Mouse (Mus musculus): ENCODE measurements around the gene Mboat7. TPM values are rescaled to one million over a fixed set of nuclear protein-coding genes. Genes with fewer than 3 reads are reported as not detected.
"Not testable (repeated sequence)": the region's sequence is repeated elsewhere in the genome, so short reads cannot be mapped to it uniquely, and the experiment has no call there.

The Mboat7 gene
- total and polyA plus RNA-seq, 2 experiments = 15.9 to 58.3 TPM

DNA sequence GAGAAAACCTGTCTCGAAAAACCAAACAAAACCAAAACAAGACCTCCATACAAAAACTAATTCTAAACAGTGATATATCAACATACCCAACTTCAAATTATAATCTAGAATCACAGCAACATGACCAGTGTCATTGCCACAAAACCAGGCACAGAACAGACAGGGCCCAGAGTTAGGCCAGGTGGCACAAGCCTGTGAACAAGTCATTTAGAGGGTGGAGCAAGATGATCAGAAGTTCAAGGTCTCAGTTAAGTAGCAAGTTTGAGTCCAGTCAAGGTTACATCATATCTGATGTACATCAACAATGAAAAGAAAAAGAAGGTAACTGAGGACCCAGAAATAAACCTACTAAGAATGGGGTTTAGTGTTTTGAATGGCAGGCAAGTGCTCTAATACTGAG lies 15.7 kb upstream of the Mboat7 start:
- no peaks in the 10 kb centered on the region; the same call in 1 of the 2 replicates for H3K79me2 ChIP-seq (ENCODE audit: control insufficient read depth, insufficient read depth, low read length)
- H3K4me1 ChIP-seq (ENCODE audit: control insufficient read depth, insufficient read depth, low read length) = peaks cover 2% of the 10 kb centered on the region; the same call in 1 of the 2 replicates
- DNase-seq (ENCODE audit: extremely low read depth, low read depth, low spot score) = no peak
- TF ChIP-seq CTCF (IDR thresholded peaks at IDR 0.05; ENCODE audit: low read depth, low read length) (no peak), POLR2A (IDR thresholded peaks at IDR 0.05; ENCODE audit: extremely low read depth, insufficient read depth, low read length) (no peak)
- H3K27ac ChIP-seq (replicated peaks; ENCODE audit: insufficient read depth, low read depth, low read length) = no peak overlapping the region
- H3K4me3 ChIP-seq (ENCODE audit: insufficient read depth, low read depth, low read length) = no peak overlapping the region
- H3K9ac ChIP-seq (ENCODE audit: low read depth, low read length) = no peak overlapping the region
- H3K27me3 ChIP-seq (ENCODE audit: control insufficient read depth, insufficient read depth, low read length) = no peaks in the 10 kb centered on the region
- peaks cover 23% of the 10 kb centered on the region for H3K36me3 ChIP-seq (ENCODE audit: control insufficient read depth, insufficient read depth, low read length)
- 80% methylated on average over 1 of the region's 1 CpGs for WGBS

- H3K36me3 ChIP-seq (ENCODE audit: control insufficient read depth, insufficient read depth, low read length) = peaks cover 23% of the 10 kb centered on the region
- not testable (repeated sequence) for H3K79me2 ChIP-seq (ENCODE audit: control insufficient read depth, insufficient read depth, low read length); H3K9ac ChIP-seq (ENCODE audit: low read depth, low read length); DNase-seq (ENCODE audit: extremely low read depth, low read depth, low spot score); H3K27ac ChIP-seq (replicated peaks; ENCODE audit: insufficient read depth, low read depth, low read length); H3K27me3 ChIP-seq (ENCODE audit: control insufficient read depth, insufficient read depth, low read length); H3K4me1 ChIP-seq (ENCODE audit: control insufficient read depth, insufficient read depth, low read length); H3K4me3 ChIP-seq (ENCODE audit: insufficient read depth, low read depth, low read length)
- WGBS = 62% methylated on average over 5 of the region's 5 CpGs
Observed at GRCm38 (mm10) chr7:3708447-3708980, 15.2 kb upstream of the Mboat7 start.

DNA sequence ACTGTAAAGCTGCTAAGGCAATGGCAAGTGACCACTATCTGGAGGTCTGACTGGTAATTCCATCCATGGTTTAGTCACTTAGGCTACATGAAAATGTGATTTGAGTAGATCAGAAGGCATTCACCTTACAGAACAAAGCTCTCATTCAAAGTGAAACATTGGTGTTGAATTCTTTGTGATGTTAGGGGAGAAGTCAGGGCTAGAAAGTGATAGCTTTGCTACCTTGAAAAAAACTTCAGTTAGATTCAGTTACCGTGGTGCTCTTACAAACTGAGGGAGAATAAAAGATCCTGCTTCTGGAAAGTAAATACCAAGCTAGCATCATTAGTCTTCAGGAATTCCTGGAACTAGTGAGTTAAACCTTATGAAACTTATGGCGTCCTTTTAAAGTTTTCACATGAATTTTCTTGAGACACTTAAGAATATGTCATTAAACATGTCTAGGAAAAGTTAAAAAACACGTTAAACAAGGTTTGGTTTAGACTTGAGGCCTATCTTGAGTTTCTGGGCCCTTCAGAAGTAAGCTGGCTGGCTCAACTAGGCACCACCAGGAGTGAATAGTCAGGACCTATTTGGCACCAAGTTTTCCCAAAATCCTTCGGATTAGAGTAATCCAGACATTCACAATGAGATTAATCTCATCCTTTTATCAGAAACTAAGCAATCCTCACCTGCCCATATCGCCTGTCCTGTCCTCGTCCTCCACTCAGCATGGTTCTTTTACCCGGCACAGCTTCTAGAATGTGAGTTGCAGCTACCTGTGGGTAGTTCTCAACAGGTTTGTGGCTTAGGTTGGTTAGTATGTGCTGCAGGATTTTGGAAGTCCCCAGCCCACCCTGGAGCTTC lies 14.5 kb upstream of the Mboat7 start:
- Histone ChIP-seq H3K4me3 (ENCODE audit: insufficient read depth, low read depth, low read length) (no peak overlapping the region), H3K27me3 (ENCODE audit: control insufficient read depth, insufficient read depth, low read length) (no peaks in the 10 kb centered on the region), H3K9ac (ENCODE audit: low read depth, low read length) (no peak overlapping the region), H3K27ac (replicated peaks; ENCODE audit: insufficient read depth, low read depth, low read length) (no peak overlapping the region), H3K79me2 (ENCODE audit: control insufficient read depth, insufficient read depth, low read length) (no peaks in the 10 kb centered on the region; the same call in 1 of the 2 replicates), H3K36me3 (ENCODE audit: control insufficient read depth, insufficient read depth, low read length) (peaks cover 23% of the 10 kb centered on the region), H3K4me1 (ENCODE audit: control insufficient read depth, insufficient read depth, low read length) (peaks cover 2% of the 10 kb centered on the region; the same call in 1 of the 2 replicates)
- DNase-seq (ENCODE audit: extremely low read depth, low read depth, low spot score) = no peak
- WGBS = 79% methylated on average over 7 of the region's 7 CpGs
- no peak for TF ChIP-seq POLR2A (IDR thresholded peaks at IDR 0.05; ENCODE audit: extremely low read depth, insufficient read depth, low read length)
- no peak for TF ChIP-seq CTCF (IDR thresholded peaks at IDR 0.05; ENCODE audit: low read depth, low read length)

- TF ChIP-seq POLR2A (IDR thresholded peaks at IDR 0.05; ENCODE audit: extremely low read depth, insufficient read depth, low read length) (no peak), CTCF (IDR thresholded peaks at IDR 0.05; ENCODE audit: low read depth, low read length) (no peak)
- Histone ChIP-seq H3K27ac (replicated peaks; ENCODE audit: insufficient read depth, low read depth, low read length) (no peak overlapping the region), H3K4me1 (ENCODE audit: control insufficient read depth, insufficient read depth, low read length) (peaks cover 2% of the 10 kb centered on the region; the same call in 1 of the 2 replicates), H3K4me3 (ENCODE audit: insufficient read depth, low read depth, low read length) (no peak overlapping the region), H3K79me2 (ENCODE audit: control insufficient read depth, insufficient read depth, low read length) (no peaks in the 10 kb centered on the region; the same call in 1 of the 2 replicates), H3K27me3 (ENCODE audit: control insufficient read depth, insufficient read depth, low read length) (no peaks in the 10 kb centered on the region), H3K36me3 (ENCODE audit: control insufficient read depth, insufficient read depth, low read length) (peaks cover 23% of the 10 kb centered on the region), H3K9ac (ENCODE audit: low read depth, low read length) (no peak overlapping the region)
- WGBS = 73% methylated on average over 4 of the region's 4 CpGs
- peak; percentile 59 for DNase-seq (ENCODE audit: extremely low read depth, low read depth, low spot score)
Observed at GRCm38 (mm10) chr7:3707027-3707426, 13.7 kb upstream of the Mboat7 start.

DNA sequence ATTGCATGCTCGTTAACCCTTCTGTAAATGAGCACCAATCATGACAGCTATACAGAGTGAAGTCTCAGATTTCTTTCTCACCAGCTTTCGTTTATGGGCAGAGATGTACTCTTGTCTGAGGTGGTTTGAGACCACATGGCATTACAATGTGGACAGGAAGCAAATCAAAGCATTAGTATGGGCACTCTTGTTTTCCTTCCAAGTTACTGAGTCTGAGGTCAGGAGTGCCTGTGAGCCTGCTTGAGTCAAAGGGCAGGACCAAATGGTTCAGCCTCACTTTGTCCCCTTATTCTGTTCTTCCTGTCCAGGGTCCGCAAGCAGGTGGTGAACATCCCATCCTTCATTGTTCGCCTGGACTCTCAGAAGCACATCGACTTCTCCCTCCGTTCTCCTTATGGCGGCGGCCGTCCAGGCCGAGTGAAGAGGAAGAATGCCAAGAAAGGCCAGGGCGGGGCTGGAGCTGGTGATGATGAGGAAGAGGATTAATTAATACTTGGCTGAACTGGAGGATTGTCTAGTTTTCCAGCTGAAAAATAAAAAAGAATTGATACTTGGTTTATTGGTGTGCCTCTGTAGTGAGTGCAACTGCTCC lies 13.1 kb upstream of the Mboat7 start:
- H3K79me2 ChIP-seq (ENCODE audit: control insufficient read depth, insufficient read depth, low read length) = no peaks in the 10 kb centered on the region; the same call in 1 of the 2 replicates
- peaks cover 2% of the 10 kb centered on the region; the same call in 1 of the 2 replicates for H3K4me1 ChIP-seq (ENCODE audit: control insufficient read depth, insufficient read depth, low read length)
- no peak for DNase-seq (ENCODE audit: extremely low read depth, low read depth, low spot score)
- 70% methylated on average over 11 of the region's 11 CpGs for WGBS
- H3K9ac ChIP-seq (ENCODE audit: low read depth, low read length) = no peak overlapping the region
- no peak overlapping the region for H3K4me3 ChIP-seq (ENCODE audit: insufficient read depth, low read depth, low read length)
- no peaks in the 10 kb centered on the region for H3K27me3 ChIP-seq (ENCODE audit: control insufficient read depth, insufficient read depth, low read length)
- no peak for TF ChIP-seq CTCF (IDR thresholded peaks at IDR 0.05; ENCODE audit: low read depth, low read length)
- no peak for TF ChIP-seq POLR2A (IDR thresholded peaks at IDR 0.05; ENCODE audit: extremely low read depth, insufficient read depth, low read length)
- H3K36me3 ChIP-seq (ENCODE audit: control insufficient read depth, insufficient read depth, low read length) = peaks cover 23% of the 10 kb centered on the region
- H3K27ac ChIP-seq (replicated peaks; ENCODE audit: insufficient read depth, low read depth, low read length) = no peak overlapping the region
